Mouse (Mus musculus) neural tube, embryonic 14.5 days (tissue): ENCODE measurements around the gene Mpv17l2. TPM values are rescaled to one million over a fixed set of nuclear protein-coding genes. Genes with fewer than 3 reads are reported as not detected.

Source experiments
- ATAC-seq: fragments of 200-750 bp; cut with Nextera tagmentation; 2 replicates; pipeline ENCODE4 v1.8.0; 2017; ENCODE audit warnings: low read depth, mild to moderate bottlenecking, moderate TSS enrichment, moderate library complexity
- H3K27ac ChIP-seq: fragments of 300-500 bp; sonication (generic); 2 replicates; pipeline ENCODE4 v1.5.1; 2014; ENCODE audit warnings: low read depth, mild to moderate bottlenecking, control low read depth, low read length, moderate library complexity, mixed read lengths
- H3K27me3 ChIP-seq: fragments of 300-500 bp; sonication (generic); 2 replicates; pipeline ENCODE4 v1.6.1; 2014; ENCODE audit warnings: low read length; ENCODE audit not compliant: control insufficient read depth, insufficient read depth
- H3K36me3 ChIP-seq: fragments of 300-500 bp; sonication (generic); 2 replicates; pipeline ENCODE4 v1.6.1; 2014; ENCODE audit warnings: low read length, mixed read lengths; ENCODE audit not compliant: control insufficient read depth, insufficient read depth
- H3K4me1 ChIP-seq: fragments of 300-500 bp; sonication (generic); 2 replicates; pipeline ENCODE4 v1.6.1; 2014; ENCODE audit warnings: low read length; ENCODE audit not compliant: control insufficient read depth, insufficient read depth
- H3K4me2 ChIP-seq: fragments of 300-500 bp; sonication (generic); 2 replicates; pipeline ENCODE4 v1.6.1; 2014; ENCODE audit warnings: mild to moderate bottlenecking, low read depth, low read length, control low read depth
- H3K4me3 ChIP-seq: fragments of 300-500 bp; sonication (generic); 2 replicates; pipeline ENCODE4 v1.5.1; 2014; ENCODE audit warnings: low read depth, low read length, control low read depth, mixed read lengths
- H3K9ac ChIP-seq: fragments of 300-500 bp; sonication (generic); replicated peaks from 2 replicates; pipeline ENCODE4 v1.6.1; 2014; ENCODE audit warnings: low read depth, mild to moderate bottlenecking, control low read depth, low read length, mixed read lengths
- H3K9me3 ChIP-seq: fragments of 300-500 bp; sonication (generic); 2 replicates; pipeline ENCODE4 v1.6.1; 2016; ENCODE audit warnings: low read length; ENCODE audit not compliant: control insufficient read depth
- WGBS: fragments of 180-500 bp; shearing (Covaris S2); extraction: QIAGEN DNeasy Blood & Tissue Kit; methylation state at CpG from one replicate; pipeline ENCODE4 v1.1.7; 2014; 5-methylcytosine and 5-hydroxymethylcytosine counted together
- polyA plus RNA-seq: library from polyadenylated mRNA; unstranded; fragments of >200 nt; fragmentation: Nextera tagmentation; extraction: Ambion mirVana; gene quantifications from 2 replicates; pipeline ENCODE4 v1.2.1, GENCODE M21; 2014

The Mpv17l2 gene
- polyA plus RNA-seq, 1 experiment from 2014 or later: 41.2 TPM

GRCm38 (mm10) chr8:70772075-70772474, 11.3 kb upstream of the Mpv17l2 start:
- H3K9ac ChIP-seq: no peak overlapping the region
- H3K36me3 ChIP-seq: peaks cover 53% of the 10 kb centered on the region
- H3K27me3 ChIP-seq: no peaks in the 10 kb centered on the region
- no peak overlapping the region for H3K4me3 ChIP-seq
- ATAC-seq: no peak
- no peaks in the 10 kb centered on the region for H3K9me3 ChIP-seq
- H3K4me1 ChIP-seq: peaks cover 29% of the 10 kb centered on the region
- H3K4me2 ChIP-seq: no peak overlapping the region
- no peak overlapping the region for H3K27ac ChIP-seq
- WGBS: 97% methylated on average over 13 of the region's 13 CpGs

GRCm38 (mm10) chr8:70771217-70771616, 10.5 kb upstream of the Mpv17l2 start:
- 92% methylated on average over 7 of the region's 7 CpGs for WGBS
- Histone ChIP-seq H3K4me3 (no peak overlapping the region), H3K9me3 (no peaks in the 10 kb centered on the region), H3K4me2 (no peak overlapping the region), H3K27ac (no peak overlapping the region), H3K36me3 (peaks cover 53% of the 10 kb centered on the region), H3K27me3 (no peaks in the 10 kb centered on the region), H3K9ac (no peak overlapping the region), H3K4me1 (peaks cover 29% of the 10 kb centered on the region)
- no peak for ATAC-seq

- H3K9me3 ChIP-seq: no peaks in the 10 kb centered on the region
- no peak overlapping the region for H3K27ac ChIP-seq
- ATAC-seq: no peak
- peaks cover 53% of the 10 kb centered on the region for H3K36me3 ChIP-seq
- H3K27me3 ChIP-seq: no peaks in the 10 kb centered on the region
- no peak overlapping the region for H3K4me2 ChIP-seq
- 98% methylated on average over 13 of the region's 13 CpGs for WGBS
- peaks cover 29% of the 10 kb centered on the region for H3K4me1 ChIP-seq
- H3K4me3 ChIP-seq: no peak overlapping the region
- no peak overlapping the region for H3K9ac ChIP-seq
These were observed 10.0 kb upstream of the Mpv17l2 start for GRCm38 (mm10) chr8:70770748-70771147.

- Histone ChIP-seq H3K4me3 (no peak overlapping the region), H3K9me3 (no peaks in the 10 kb centered on the region), H3K36me3 (peaks cover 53% of the 10 kb centered on the region), H3K4me2 (no peak overlapping the region), H3K4me1 (peaks cover 21% of the 10 kb centered on the region), H3K27ac (no peak overlapping the region), H3K9ac (no peak overlapping the region), H3K27me3 (no peaks in the 10 kb centered on the region)
- ATAC-seq: no peak
- 75% methylated on average over 12 of the region's 12 CpGs for WGBS
These were observed 9.1 kb upstream of the Mpv17l2 start for GRCm38 (mm10) chr8:70769858-70770257.

GRCm38 (mm10) chr8:70769359-70769758, 8.6 kb upstream of the Mpv17l2 start:
- H3K27ac ChIP-seq: no peak overlapping the region

GRCm38 (mm10) chr8:70768956-70769355, 8.2 kb upstream of the Mpv17l2 start:
- Histone ChIP-seq H3K9me3 (no peaks in the 10 kb centered on the region), H3K4me3 (no peak overlapping the region), H3K36me3 (peaks cover 46% of the 10 kb centered on the region), H3K4me2 (no peak overlapping the region), H3K4me1 (peaks cover 13% of the 10 kb centered on the region), H3K27me3 (no peaks in the 10 kb centered on the region), H3K9ac (no peak overlapping the region), H3K27ac (no peak overlapping the region)
- 86% methylated on average over 16 of the region's 16 CpGs for WGBS
- peak; percentile 19; the same call in 1 of the 2 replicates for ATAC-seq

More at GRCm38 (mm10) chr8:70769359-70769758, 8.6 kb upstream of the Mpv17l2 start:
- peaks cover 17% of the 10 kb centered on the region for H3K4me1 ChIP-seq
- no peak overlapping the region for H3K9ac ChIP-seq
- H3K27me3 ChIP-seq: no peaks in the 10 kb centered on the region
- peaks cover 50% of the 10 kb centered on the region for H3K36me3 ChIP-seq
- no peak overlapping the region for H3K4me3 ChIP-seq
- no peaks in the 10 kb centered on the region for H3K9me3 ChIP-seq
- no peak overlapping the region for H3K4me2 ChIP-seq
- ATAC-seq: peak; percentile 73
- 8% methylated on average over 26 of the region's 26 CpGs for WGBS

GRCm38 (mm10) chr8:70768231-70768776, 7.6 kb upstream of the Mpv17l2 start:
- WGBS: 96% methylated on average over 32 of the region's 32 CpGs
- Histone ChIP-seq H3K36me3 (peaks cover 45% of the 10 kb centered on the region), H3K27ac (no peak overlapping the region), H3K9ac (no peak overlapping the region), H3K4me2 (no peak overlapping the region), H3K4me1 (peaks cover 7% of the 10 kb centered on the region), H3K27me3 (no peaks in the 10 kb centered on the region), H3K4me3 (no peak overlapping the region), H3K9me3 (no peaks in the 10 kb centered on the region)
- no peak for ATAC-seq

- Histone ChIP-seq H3K27ac (no peak overlapping the region), H3K27me3 (no peaks in the 10 kb centered on the region), H3K36me3 (peaks cover 45% of the 10 kb centered on the region), H3K9ac (no peak overlapping the region), H3K4me1 (peaks cover 3% of the 10 kb centered on the region; the same call in 1 of the 2 replicates), H3K4me3 (no peak overlapping the region), H3K9me3 (no peaks in the 10 kb centered on the region), H3K4me2 (no peak overlapping the region)
- no peak for ATAC-seq
- WGBS: 86% methylated on average over 6 of the region's 6 CpGs
These were observed 6.8 kb upstream of the Mpv17l2 start for GRCm38 (mm10) chr8:70767503-70767902.

GRCm38 (mm10) chr8:70766571-70767440, 6.1 kb upstream of the Mpv17l2 start:
- peak overlapping the region; percentile 42; the same call in 1 of the 2 replicates for H3K4me2 ChIP-seq

More at GRCm38 (mm10) chr8:70766571-70767440, 6.1 kb upstream of the Mpv17l2 start:
- Histone ChIP-seq H3K27me3 (no peaks in the 10 kb centered on the region), H3K4me1 (peaks cover 3% of the 10 kb centered on the region; the same call in 1 of the 2 replicates), H3K4me3 (no peak overlapping the region), H3K27ac (no peak overlapping the region), H3K36me3 (peaks cover 40% of the 10 kb centered on the region), H3K9ac (peak overlapping the region; percentile 39), H3K9me3 (no peaks in the 10 kb centered on the region)
- no peak for ATAC-seq
- 9% methylated on average over 21 of the region's 21 CpGs for WGBS
